Mouse (Mus musculus) MEL (cell line): ENCODE data around the gene Olfr548-ps1. TPM values are rescaled to one million over a fixed set of nuclear protein-coding genes. Genes with fewer than 3 reads are reported as not detected.

Source experiments
- DNase-seq: peaks from one replicate; pipeline ENCODE4 v3.0.0; 2011; ENCODE audit warnings: low read depth, low spot score
- H3K27ac ChIP-seq: 2 replicates; pipeline ENCODE4 v1.5.1; 2012; ENCODE audit warnings: low read depth, mild to moderate bottlenecking, control low read depth, low read length, moderate library complexity; ENCODE audit not compliant: control insufficient read depth
- H3K27me3 ChIP-seq, 2 experiments: fragments of 150-350 bp in 1 of 2; sonication (generic) in 1 of 2; 2 replicates each; pipeline ENCODE4 v1.6.1; 2012; ENCODE audit warnings: low read length in 2 of 2, mild to moderate bottlenecking in 2 of 2, improper control_type of control experiment in 1 of 2, moderate library complexity in 1 of 2; ENCODE audit not compliant: insufficient read depth in 2 of 2, control insufficient read depth in 1 of 2
- H3K36me3 ChIP-seq, 2 experiments: 2 replicates each; pipeline ENCODE4 v1.6.1; 2012 to 2014; ENCODE audit warnings: low read length in 2 of 2, improper control_type of control experiment in 1 of 2, inconsistent platforms in 1 of 2, mild to moderate bottlenecking in 1 of 2; ENCODE audit not compliant: insufficient read depth in 2 of 2, control insufficient read depth in 1 of 2
- H3K4me1 ChIP-seq, 2 experiments: fragments of 150-350 bp in 1 of 2; sonication (generic) in 1 of 2; 2 replicates each; pipeline ENCODE4 v1.6.1; 2012; ENCODE audit warnings: low read length in 2 of 2, improper control_type of control experiment in 1 of 2, mild to moderate bottlenecking in 1 of 2; ENCODE audit not compliant: insufficient read depth in 2 of 2, control insufficient read depth in 1 of 2
- H3K4me3 ChIP-seq, 2 experiments: fragments of 150-350 bp in 1 of 2; sonication (generic) in 1 of 2; 2 replicates each; pipeline ENCODE4 v1.5.1; 2012; ENCODE audit warnings: low read depth in 2 of 2, low read length in 2 of 2, mild to moderate bottlenecking in 2 of 2, moderate library complexity in 2 of 2, control low read depth in 1 of 2, improper control_type of control experiment in 1 of 2; ENCODE audit not compliant: control insufficient read depth in 1 of 2, insufficient read depth in 1 of 2
- H3K79me2 ChIP-seq: 2 replicates; pipeline ENCODE4 v1.6.1; 2012; ENCODE audit warnings: mild to moderate bottlenecking, low read length, moderate library complexity; ENCODE audit not compliant: control insufficient read depth, poor library complexity, insufficient read depth
- H3K9ac ChIP-seq: 2 replicates; pipeline ENCODE4 v1.6.1; 2012; ENCODE audit warnings: low read depth, mild to moderate bottlenecking, control low read depth, low read length, moderate library complexity; ENCODE audit not compliant: control insufficient read depth, poor library complexity, severe bottlenecking
- H3K9me3 ChIP-seq: fragments of 150-350 bp; sonication (generic); replicated peaks from 2 replicates; pipeline ENCODE4 v1.6.1; 2012; ENCODE audit warnings: mild to moderate bottlenecking, low read length, improper control_type of control experiment, moderate library complexity; ENCODE audit not compliant: insufficient read depth
- BHLHE40 ChIP-seq: IDR thresholded peaks from 2 replicates; pipeline ENCODE4 v1.6.1; 2012; ENCODE audit warnings: low read depth, mild to moderate bottlenecking, inconsistent platforms, low read length, improper control_type of control experiment, borderline replicate concordance
- CHD1 ChIP-seq: IDR thresholded peaks from 2 replicates; pipeline ENCODE4 v1.6.1; 2012; ENCODE audit warnings: low read depth, mild to moderate bottlenecking, inconsistent platforms, low read length, improper control_type of control experiment
- CHD2 ChIP-seq: IDR thresholded peaks from 2 replicates; pipeline ENCODE4 v1.6.1; 2011; ENCODE audit warnings: low read length, improper control_type of control experiment
- CTCF ChIP-seq, 3 experiments: IDR thresholded peaks in 2 of 3; conservative IDR thresholded peaks in 1 of 3; 2 replicates each; pipeline ENCODE4 v1.5.1; 2011 to 2012; ENCODE audit warnings: low read length in 3 of 3, low read depth in 2 of 3, mild to moderate bottlenecking in 2 of 3, improper control_type of control experiment in 1 of 3, inconsistent platforms in 1 of 3, mixed read lengths in 1 of 3, moderate library complexity in 1 of 3; ENCODE audit not compliant: control insufficient read depth in 1 of 3, insufficient read depth in 1 of 3, poor library complexity in 1 of 3, severe bottlenecking in 1 of 3
- E2F4 ChIP-seq: IDR thresholded peaks from 2 replicates; pipeline ENCODE4 v1.6.1; 2011; ENCODE audit warnings: low read depth, low read length, improper control_type of control experiment, borderline replicate concordance
- ELF1 ChIP-seq: IDR thresholded peaks from 2 replicates; pipeline ENCODE4 v1.6.1; 2014; ENCODE audit warnings: low read depth, mild to moderate bottlenecking, inconsistent platforms, low read length, improper control_type of control experiment, moderate library complexity
- ETS1 ChIP-seq: IDR thresholded peaks from 2 replicates; pipeline ENCODE4 v1.6.1; 2012; ENCODE audit warnings: low read depth, mild to moderate bottlenecking, inconsistent platforms, low read length, improper control_type of control experiment, moderate library complexity
- GATA1 ChIP-seq: IDR thresholded peaks from 2 replicates; pipeline ENCODE4 v1.6.1; 2011; ENCODE audit warnings: low read depth, low read length, improper control_type of control experiment
- HCFC1 ChIP-seq: IDR thresholded peaks from 2 replicates; pipeline ENCODE4 v1.6.1; 2012; ENCODE audit warnings: low read depth, mild to moderate bottlenecking, inconsistent platforms, low read length, improper control_type of control experiment, moderate library complexity
- JUND ChIP-seq: IDR thresholded peaks from 2 replicates; pipeline ENCODE4 v1.6.1; 2011; ENCODE audit warnings: low read depth, mild to moderate bottlenecking, improper control_type of control experiment, low read length
- MYB ChIP-seq: IDR thresholded peaks from 2 replicates; pipeline ENCODE4 v1.6.1; 2011; ENCODE audit warnings: mild to moderate bottlenecking, low read depth, low read length, improper control_type of control experiment
- MYC ChIP-seq: IDR thresholded peaks from 2 replicates; pipeline ENCODE4 v1.6.1; 2011; ENCODE audit warnings: low read depth, mild to moderate bottlenecking, low read length, improper control_type of control experiment, moderate library complexity
- RAD21 ChIP-seq: IDR thresholded peaks from 2 replicates; pipeline ENCODE4 v1.6.1; 2011; ENCODE audit warnings: mild to moderate bottlenecking, low read depth, low read length, improper control_type of control experiment
- SIN3A ChIP-seq: IDR thresholded peaks from 2 replicates; pipeline ENCODE4 v1.6.1; 2012; ENCODE audit warnings: low read length, improper control_type of control experiment, inconsistent platforms
- SMC3 ChIP-seq: IDR thresholded peaks from 2 replicates; pipeline ENCODE4 v1.6.1; 2011; ENCODE audit warnings: low read depth, low read length, improper control_type of control experiment
- TBP ChIP-seq: IDR thresholded peaks from 2 replicates; pipeline ENCODE4 v1.8.0; 2011; ENCODE audit warnings: low read depth, low read length, improper control_type of control experiment
- TCF12 ChIP-seq: IDR thresholded peaks from 2 replicates; pipeline ENCODE4 v1.6.1; 2014; ENCODE audit warnings: low read depth, mild to moderate bottlenecking, inconsistent platforms, low read length, improper control_type of control experiment, moderate library complexity
- UBTF ChIP-seq: IDR thresholded peaks from 2 replicates; pipeline ENCODE4 v1.6.1; 2012; ENCODE audit warnings: low read depth, mild to moderate bottlenecking, inconsistent platforms, low read length, improper control_type of control experiment, moderate library complexity, borderline replicate concordance; ENCODE audit not compliant: insufficient read depth
- USF2 ChIP-seq, 2 experiments: IDR thresholded peaks; 2 replicates each; pipeline ENCODE4 v1.6.1; 2011 to 2012; ENCODE audit warnings: improper control_type of control experiment in 2 of 2, low read length in 2 of 2, borderline replicate concordance in 1 of 2, inconsistent platforms in 1 of 2, low read depth in 1 of 2, mild to moderate bottlenecking in 1 of 2; ENCODE audit not compliant: insufficient read depth in 1 of 2
- ZMIZ1 ChIP-seq: IDR thresholded peaks from 2 replicates; pipeline ENCODE4 v1.6.1; 2012; ENCODE audit warnings: low read depth, mild to moderate bottlenecking, inconsistent platforms, low read length, improper control_type of control experiment, moderate library complexity
- ZNF384 ChIP-seq: IDR thresholded peaks from 2 replicates; pipeline ENCODE4 v1.6.1; 2012; ENCODE audit warnings: low read depth, mild to moderate bottlenecking, inconsistent platforms, low read length, improper control_type of control experiment
- polyA plus RNA-seq, 2 experiments: library from polyadenylated mRNA; stranded (reverse) in 1 of 2; unstranded in 1 of 2; fragments of >175 nt in 1 of 2; fragments of >200 nt in 1 of 2; gene quantifications; 2 replicates each; pipeline versions ENCODE4 v1.2.1 to v1.2.4; 2012; ENCODE audit warnings: low replicate concordance in 2 of 2, low read depth in 1 of 2; ENCODE audit not compliant: insufficient read length in 2 of 2, insufficient read depth in 1 of 2, missing spikeins in 1 of 2
- total RNA-seq: library from RNA; depleted of rRNA; stranded (reverse); fragments of 300-350 nt; gene quantifications from 2 replicates; pipeline ENCODE4 v1.2.3, GENCODE M21; 2012

The Olfr548-ps1 gene
- total and polyA plus RNA-seq, 3 experiments = not detected

DNA sequence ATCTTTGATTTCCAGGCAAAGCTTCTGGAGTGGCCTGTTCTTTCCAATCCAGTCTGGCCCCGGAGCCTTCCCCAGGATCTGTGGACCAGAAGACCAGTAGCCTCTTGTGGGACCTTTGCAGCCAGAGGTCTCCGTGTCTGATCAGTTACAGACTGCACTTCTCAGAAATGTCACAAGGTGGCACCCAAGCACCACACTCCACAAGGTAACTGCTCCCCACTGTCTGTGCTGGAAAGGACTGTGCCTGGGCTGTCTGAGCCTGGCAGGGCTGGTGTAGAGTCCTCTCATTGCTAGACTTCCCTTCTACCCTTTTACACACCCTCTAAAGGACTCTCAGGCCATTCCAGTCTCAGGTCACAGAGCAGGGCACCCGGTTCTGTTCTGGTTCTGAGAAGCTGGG lies 33.8 kb upstream of the Olfr548-ps1 start (continued):
- TF ChIP-seq CHD2 (no peak), UBTF (no peak), MYB (no peak)
- TF ChIP-seq, all 39 proteins: peak for 4

DNA sequence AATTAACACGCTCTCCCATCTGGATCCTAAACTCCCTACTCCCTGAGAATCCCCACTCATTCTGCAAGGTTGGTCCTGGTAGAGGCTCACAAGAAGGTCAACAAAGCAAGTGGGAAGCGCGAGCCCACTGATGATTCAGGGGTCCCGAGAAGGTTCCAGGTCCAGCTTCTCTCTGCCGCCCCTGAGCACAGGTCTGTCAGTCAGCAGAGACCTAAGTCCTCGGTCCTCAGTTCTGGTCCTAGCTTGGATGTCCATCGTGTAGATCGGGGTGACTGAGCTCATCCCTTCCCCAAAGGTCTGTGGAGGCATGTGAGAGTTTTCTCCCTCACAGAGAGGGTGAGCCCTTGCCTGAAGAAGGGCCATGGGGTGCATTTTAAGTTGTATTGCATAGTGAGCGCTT lies 32.6 kb upstream of the Olfr548-ps1 start:
- no peak overlapping the region for H3K27ac ChIP-seq
- no peak overlapping the region for H3K4me3 ChIP-seq
- peaks cover 0 to 4% of the 10 kb centered on the region in 2 experiments; a peak in 2 of 4 replicates for H3K4me1 ChIP-seq
- no peak for DNase-seq
- H3K27me3 ChIP-seq = no peaks in the 10 kb centered on the region
- no peaks in the 10 kb centered on the region for H3K9me3 ChIP-seq
- peaks cover 0 to 2% of the 10 kb centered on the region in 2 experiments; a peak in 1 of 4 replicates for H3K36me3 ChIP-seq
- H3K9ac ChIP-seq = no peak overlapping the region
- no peak for TF ChIP-seq BHLHE40
- no peak for TF ChIP-seq E2F4
- no peak for TF ChIP-seq TBP
- no peak for TF ChIP-seq ELF1
- H3K79me2 ChIP-seq = peaks cover 1% of the 10 kb centered on the region; the same call in 1 of the 2 replicates

DNA sequence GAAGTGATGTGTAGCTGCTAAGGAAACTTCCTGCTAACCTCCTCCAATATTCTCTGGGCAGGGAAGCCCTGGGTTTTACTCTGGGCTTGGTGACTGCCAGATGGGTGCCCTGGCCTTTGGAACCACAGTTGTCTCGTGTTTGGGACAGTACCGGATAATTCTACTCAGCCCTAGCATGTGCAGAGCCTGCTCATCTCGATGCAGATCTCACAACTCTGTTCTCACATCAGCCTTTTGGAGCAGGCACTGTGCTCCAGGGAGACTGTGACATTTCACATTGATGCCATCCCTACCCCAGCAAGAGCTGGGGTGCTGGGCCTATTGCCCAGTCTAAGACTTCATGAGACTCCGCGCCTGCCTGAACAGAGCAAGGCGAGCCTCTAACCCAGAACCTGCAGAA lies 32.0 kb upstream of the Olfr548-ps1 start:
- Histone ChIP-seq H3K9me3 (no peaks in the 10 kb centered on the region), H3K9ac (no peak overlapping the region), H3K36me3 (peaks cover 0 to 2% of the 10 kb centered on the region in 2 experiments; a peak in 1 of 4 replicates), H3K4me3 (no peak overlapping the region), H3K27me3 (no peaks in the 10 kb centered on the region), H3K79me2 (peaks cover 1% of the 10 kb centered on the region; the same call in 1 of the 2 replicates), H3K4me1 (peaks cover 2 to 7% of the 10 kb centered on the region in 2 experiments; a peak in 2 of 4 replicates), H3K27ac (no peak overlapping the region)
- DNase-seq = no peak
- TF ChIP-seq MYB = no peak
- TF ChIP-seq JUND = no peak
- no peak for TF ChIP-seq TCF12
- TF ChIP-seq ELF1 = no peak

DNA sequence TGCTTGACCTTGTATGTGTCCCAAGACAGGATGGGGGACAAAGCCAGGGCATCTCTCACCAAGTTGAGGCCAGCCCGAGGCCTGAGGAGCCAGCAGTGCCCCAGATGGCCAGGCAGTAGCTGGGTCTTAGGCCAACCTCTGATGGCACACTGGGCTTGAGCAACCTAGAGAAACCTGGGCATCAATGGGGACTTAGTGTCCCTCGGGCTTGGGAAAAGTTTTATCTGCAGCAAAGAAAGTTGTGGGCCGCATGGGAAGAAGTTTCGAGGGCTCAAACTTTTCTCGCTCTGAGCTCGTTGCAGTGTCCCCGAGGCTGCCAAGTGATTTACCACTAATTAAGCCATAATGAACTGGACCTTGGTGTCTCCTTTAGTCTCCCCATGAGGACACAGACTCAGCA lies 31.0 kb upstream of the Olfr548-ps1 start:
- Histone ChIP-seq H3K4me3 (no peak overlapping the region), H3K9me3 (no peaks in the 10 kb centered on the region), H3K36me3 (peaks cover 0 to 6% of the 10 kb centered on the region in 2 experiments; a peak in 1 of 4 replicates), H3K27ac (no peak overlapping the region), H3K9ac (no peak overlapping the region), H3K4me1 (peaks cover 2 to 11% of the 10 kb centered on the region in 2 experiments; a peak in 3 of 4 replicates), H3K79me2 (peaks cover 1% of the 10 kb centered on the region; the same call in 1 of the 2 replicates), H3K27me3 (no peaks in the 10 kb centered on the region)
- no peak for DNase-seq
- TF ChIP-seq GATA1 (no peak), E2F4 (no peak), SIN3A (no peak), CHD1 (no peak), CTCF (IDR thresholded peaks at IDR 0.05 in 2 of 3, conservative IDR thresholded peaks at IDR 0.05 in 1 of 3; ENCODE audit: control insufficient read depth in 1 of 3, insufficient read depth in 1 of 3, low read depth in 2 of 3, low read length in 3 of 3, poor library complexity in 1 of 3, severe bottlenecking in 1 of 3) (no peak), MYB (no peak), SMC3 (no peak), ZMIZ1 (no peak), RAD21 (no peak), ETS1 (no peak), ZNF384 (no peak), HCFC1 (no peak), MYC (no peak), TCF12 (no peak), ELF1 (no peak), UBTF (no peak), USF2 (IDR thresholded peaks at IDR 0.05; ENCODE audit: borderline replicate concordance in 1 of 2, insufficient read depth in 1 of 2, low read depth in 1 of 2, low read length in 2 of 2) (no peak), BHLHE40 (no peak), CHD2 (no peak)
